Mouse (Mus musculus) MEL (cell line): ENCODE measurements around the gene Necab2. TPM values are rescaled to one million over a fixed set of nuclear protein-coding genes. Genes with fewer than 3 reads are reported as not detected.

Source experiments
- DNase-seq: peaks from one replicate; pipeline ENCODE4 v3.0.0; 2011; ENCODE audit warnings: low read depth, low spot score
- H3K27ac ChIP-seq: 2 replicates; pipeline ENCODE4 v1.5.1; 2012; ENCODE audit warnings: low read depth, mild to moderate bottlenecking, control low read depth, low read length, moderate library complexity; ENCODE audit not compliant: control insufficient read depth
- H3K27me3 ChIP-seq, 2 experiments: fragments of 150-350 bp in 1 of 2; sonication (generic) in 1 of 2; 2 replicates each; pipeline ENCODE4 v1.6.1; 2012; ENCODE audit warnings: low read length in 2 of 2, mild to moderate bottlenecking in 2 of 2, improper control_type of control experiment in 1 of 2, moderate library complexity in 1 of 2; ENCODE audit not compliant: insufficient read depth in 2 of 2, control insufficient read depth in 1 of 2
- H3K36me3 ChIP-seq, 2 experiments: 2 replicates each; pipeline ENCODE4 v1.6.1; 2012 to 2014; ENCODE audit warnings: low read length in 2 of 2, improper control_type of control experiment in 1 of 2, inconsistent platforms in 1 of 2, mild to moderate bottlenecking in 1 of 2; ENCODE audit not compliant: insufficient read depth in 2 of 2, control insufficient read depth in 1 of 2
- H3K4me1 ChIP-seq, 2 experiments: fragments of 150-350 bp in 1 of 2; sonication (generic) in 1 of 2; 2 replicates each; pipeline ENCODE4 v1.6.1; 2012; ENCODE audit warnings: low read length in 2 of 2, improper control_type of control experiment in 1 of 2, mild to moderate bottlenecking in 1 of 2; ENCODE audit not compliant: insufficient read depth in 2 of 2, control insufficient read depth in 1 of 2
- H3K4me3 ChIP-seq, 2 experiments: fragments of 150-350 bp in 1 of 2; sonication (generic) in 1 of 2; 2 replicates each; pipeline ENCODE4 v1.5.1; 2012; ENCODE audit warnings: low read depth in 2 of 2, low read length in 2 of 2, mild to moderate bottlenecking in 2 of 2, moderate library complexity in 2 of 2, control low read depth in 1 of 2, improper control_type of control experiment in 1 of 2; ENCODE audit not compliant: control insufficient read depth in 1 of 2, insufficient read depth in 1 of 2
- H3K79me2 ChIP-seq: 2 replicates; pipeline ENCODE4 v1.6.1; 2012; ENCODE audit warnings: mild to moderate bottlenecking, low read length, moderate library complexity; ENCODE audit not compliant: control insufficient read depth, poor library complexity, insufficient read depth
- H3K9ac ChIP-seq: 2 replicates; pipeline ENCODE4 v1.6.1; 2012; ENCODE audit warnings: low read depth, mild to moderate bottlenecking, control low read depth, low read length, moderate library complexity; ENCODE audit not compliant: control insufficient read depth, poor library complexity, severe bottlenecking
- H3K9me3 ChIP-seq: fragments of 150-350 bp; sonication (generic); replicated peaks from 2 replicates; pipeline ENCODE4 v1.6.1; 2012; ENCODE audit warnings: mild to moderate bottlenecking, low read length, improper control_type of control experiment, moderate library complexity; ENCODE audit not compliant: insufficient read depth
- CHD1 ChIP-seq: IDR thresholded peaks from 2 replicates; pipeline ENCODE4 v1.6.1; 2012; ENCODE audit warnings: low read depth, mild to moderate bottlenecking, inconsistent platforms, low read length, improper control_type of control experiment
- CHD2 ChIP-seq: IDR thresholded peaks from 2 replicates; pipeline ENCODE4 v1.6.1; 2011; ENCODE audit warnings: low read length, improper control_type of control experiment
- CTCF ChIP-seq, 3 experiments: IDR thresholded peaks in 2 of 3; conservative IDR thresholded peaks in 1 of 3; 2 replicates each; pipeline ENCODE4 v1.5.1; 2011 to 2012; ENCODE audit warnings: low read length in 3 of 3, low read depth in 2 of 3, mild to moderate bottlenecking in 2 of 3, improper control_type of control experiment in 1 of 3, inconsistent platforms in 1 of 3, mixed read lengths in 1 of 3, moderate library complexity in 1 of 3; ENCODE audit not compliant: control insufficient read depth in 1 of 3, insufficient read depth in 1 of 3, poor library complexity in 1 of 3, severe bottlenecking in 1 of 3
- E2F4 ChIP-seq: IDR thresholded peaks from 2 replicates; pipeline ENCODE4 v1.6.1; 2011; ENCODE audit warnings: low read depth, low read length, improper control_type of control experiment, borderline replicate concordance
- GABPA ChIP-seq: IDR thresholded peaks from 2 replicates; pipeline ENCODE4 v1.6.1; 2012; ENCODE audit warnings: low read depth, mild to moderate bottlenecking, inconsistent platforms, low read length, improper control_type of control experiment, moderate library complexity
- JUND ChIP-seq: IDR thresholded peaks from 2 replicates; pipeline ENCODE4 v1.6.1; 2011; ENCODE audit warnings: low read depth, mild to moderate bottlenecking, improper control_type of control experiment, low read length
- KAT2A ChIP-seq: conservative IDR thresholded peaks from 2 replicates; pipeline ENCODE4 v1.6.1; 2012; ENCODE audit warnings: low read depth, low read length, improper control_type of control experiment, inconsistent platforms
- MAFK ChIP-seq: IDR thresholded peaks from 2 replicates; pipeline ENCODE4 v1.6.1; 2011; ENCODE audit warnings: low read depth, mild to moderate bottlenecking, low read length, improper control_type of control experiment, borderline replicate concordance
- MAZ ChIP-seq: IDR thresholded peaks from 2 replicates; pipeline ENCODE4 v1.6.1; 2012; ENCODE audit warnings: low read depth, mild to moderate bottlenecking, inconsistent platforms, low read length, improper control_type of control experiment
- MYC ChIP-seq: IDR thresholded peaks from 2 replicates; pipeline ENCODE4 v1.6.1; 2011; ENCODE audit warnings: low read depth, mild to moderate bottlenecking, low read length, improper control_type of control experiment, moderate library complexity
- NRF1 ChIP-seq: IDR thresholded peaks from 2 replicates; pipeline ENCODE4 v1.6.1; 2014; ENCODE audit warnings: low read depth, mild to moderate bottlenecking, inconsistent platforms, low read length, improper control_type of control experiment, moderate library complexity; ENCODE audit not compliant: poor library complexity, insufficient read depth, severe bottlenecking
- TBP ChIP-seq: IDR thresholded peaks from 2 replicates; pipeline ENCODE4 v1.8.0; 2011; ENCODE audit warnings: low read depth, low read length, improper control_type of control experiment
- UBTF ChIP-seq: IDR thresholded peaks from 2 replicates; pipeline ENCODE4 v1.6.1; 2012; ENCODE audit warnings: low read depth, mild to moderate bottlenecking, inconsistent platforms, low read length, improper control_type of control experiment, moderate library complexity, borderline replicate concordance; ENCODE audit not compliant: insufficient read depth
- ZMIZ1 ChIP-seq: IDR thresholded peaks from 2 replicates; pipeline ENCODE4 v1.6.1; 2012; ENCODE audit warnings: low read depth, mild to moderate bottlenecking, inconsistent platforms, low read length, improper control_type of control experiment, moderate library complexity
- polyA plus RNA-seq, 2 experiments: library from polyadenylated mRNA; stranded (reverse) in 1 of 2; unstranded in 1 of 2; fragments of >175 nt in 1 of 2; fragments of >200 nt in 1 of 2; gene quantifications; 2 replicates each; pipeline versions ENCODE4 v1.2.1 to v1.2.4; 2012; ENCODE audit warnings: low replicate concordance in 2 of 2, low read depth in 1 of 2; ENCODE audit not compliant: insufficient read length in 2 of 2, insufficient read depth in 1 of 2, missing spikeins in 1 of 2
- total RNA-seq: library from RNA; depleted of rRNA; stranded (reverse); fragments of 300-350 nt; gene quantifications from 2 replicates; pipeline ENCODE4 v1.2.3, GENCODE M21; 2012

The Necab2 gene
- total and polyA plus RNA-seq, 3 experiments: 0.06 TPM; not detected in 2

GRCm38 (mm10) chr8:119437506-119437905 lies 9.0 kb upstream of the Necab2 start:
- no peak for DNase-seq
- no peak for TF ChIP-seq CHD2
- H3K27ac ChIP-seq: no peak overlapping the region
- H3K36me3 ChIP-seq: peaks cover 0 to 2% of the 10 kb centered on the region in 2 experiments; a peak in 2 of 4 replicates
- no peak overlapping the region for H3K9ac ChIP-seq
- H3K79me2 ChIP-seq: no peaks in the 10 kb centered on the region
- no peaks in the 10 kb centered on the region for H3K27me3 ChIP-seq
- no peaks in the 10 kb centered on the region for H3K9me3 ChIP-seq
- peaks cover 0 to 8% of the 10 kb centered on the region in 2 experiments; a peak in 2 of 4 replicates for H3K4me1 ChIP-seq
- no peak overlapping the region for H3K4me3 ChIP-seq

- DNase-seq: no peak
Observed at GRCm38 (mm10) chr8:119438876-119439275, 7.6 kb upstream of the Necab2 start.

GRCm38 (mm10) chr8:119439424-119439823 lies 7.1 kb upstream of the Necab2 start:
- Histone ChIP-seq H3K9ac (no peak overlapping the region), H3K4me1 (peaks cover 0 to 8% of the 10 kb centered on the region in 2 experiments; a peak in 2 of 4 replicates), H3K4me3 (no peak overlapping the region)

More at GRCm38 (mm10) chr8:119438876-119439275, 7.6 kb upstream of the Necab2 start:
- H3K9ac ChIP-seq: no peak overlapping the region
- H3K4me3 ChIP-seq: no peak overlapping the region
- H3K79me2 ChIP-seq: no peaks in the 10 kb centered on the region
- no peaks in the 10 kb centered on the region for H3K9me3 ChIP-seq
- H3K36me3 ChIP-seq: peaks cover 0 to 2% of the 10 kb centered on the region in 2 experiments; a peak in 2 of 4 replicates
- H3K27ac ChIP-seq: no peak overlapping the region
- no peaks in the 10 kb centered on the region for H3K27me3 ChIP-seq
- H3K4me1 ChIP-seq: peaks cover 0 to 8% of the 10 kb centered on the region in 2 experiments; a peak in 2 of 4 replicates
- TF ChIP-seq GABPA (no peak), CHD1 (no peak), TBP (no peak), UBTF (no peak), E2F4 (no peak), MAZ (no peak), NRF1 (no peak)

More at GRCm38 (mm10) chr8:119439424-119439823, 7.1 kb upstream of the Necab2 start:
- H3K36me3 ChIP-seq: peaks cover 0 to 2% of the 10 kb centered on the region in 2 experiments; a peak in 2 of 4 replicates
- H3K79me2 ChIP-seq: no peaks in the 10 kb centered on the region
- H3K27ac ChIP-seq: no peak overlapping the region
- H3K9me3 ChIP-seq: no peaks in the 10 kb centered on the region
- no peak for DNase-seq
- TF ChIP-seq KAT2A: no peak
- no peak for TF ChIP-seq TBP
- no peak for TF ChIP-seq UBTF
- no peak for TF ChIP-seq CTCF (IDR thresholded peaks at IDR 0.05 in 2 of 3, conservative IDR thresholded peaks at IDR 0.05 in 1 of 3; ENCODE audit: control insufficient read depth in 1 of 3, insufficient read depth in 1 of 3, low read depth in 2 of 3, low read length in 3 of 3, poor library complexity in 1 of 3, severe bottlenecking in 1 of 3)
- TF ChIP-seq JUND: no peak
- no peak for TF ChIP-seq MAFK
- TF ChIP-seq CHD1: no peak
- no peak for TF ChIP-seq MYC
- no peak for TF ChIP-seq ZMIZ1
- no peaks in the 10 kb centered on the region for H3K27me3 ChIP-seq
